Mouse (Mus musculus): ENCODE measurements around the gene Bub1.
A peak's percentile ranks its signal among the peaks of the same experiment; 100 is the strongest.

The Bub1 gene

GRCm38 (mm10) chr2:127774578-127774941, 57.1 kb downstream of the Bub1 start:
- no peak for DNase-seq (ENCODE audit: low spot score in 2 of 2)

GRCm38 (mm10) chr2:127773938-127774577, 57.6 kb downstream of the Bub1 start:
- no peak for DNase-seq (ENCODE audit: low spot score in 2 of 2)

GRCm38 (mm10) chr2:127761587-127761986, 70.1 kb downstream of the Bub1 start:
- DNase-seq (ENCODE audit: low spot score in 2 of 2), result no peak

GRCm38 (mm10) chr2:127760429-127761000, 71.2 kb downstream of the Bub1 start:
- no peak for DNase-seq (ENCODE audit: low spot score in 2 of 2)

GRCm38 (mm10) chr2:127760014-127760413, 71.7 kb downstream of the Bub1 start:
- no peak for DNase-seq (ENCODE audit: low spot score in 2 of 2)

- DNase-seq (ENCODE audit: low spot score in 2 of 2), result no peak
These were observed 72.3 kb downstream of the Bub1 start for GRCm38 (mm10) chr2:127759157-127759880.

- DNase-seq (ENCODE audit: low spot score in 2 of 2), result peak in 1 of 2 experiments; percentile 20
These were observed 74.5 kb downstream of the Bub1 start for GRCm38 (mm10) chr2:127757171-127757570.

GRCm38 (mm10) chr2:127754113-127754512, 77.6 kb downstream of the Bub1 start:
- DNase-seq (ENCODE audit: low spot score in 2 of 2), result no peak

GRCm38 (mm10) chr2:127751849-127752610, 79.6 kb downstream of the Bub1 start:
- no peak for DNase-seq (ENCODE audit: low spot score in 2 of 2)

Measured in frontal cortex, postnatal 25 days (tissue).